Mouse (Mus musculus) midbrain, embryonic 15.5 days (tissue): ENCODE results near the gene Snx20. TPM values are rescaled to one million over a fixed set of nuclear protein-coding genes. Genes with fewer than 3 reads are reported as not detected.

Source experiments
- ATAC-seq: fragments of 200-750 bp; cut with Nextera tagmentation; replicated peaks from 2 replicates; pipeline ENCODE4 v1.8.0; 2017; ENCODE audit warnings: moderate TSS enrichment
- H3K27ac ChIP-seq: fragments of 300-500 bp; sonication (generic); 2 replicates; pipeline ENCODE4 v1.5.1; 2015; ENCODE audit warnings: mild to moderate bottlenecking, inconsistent platforms
- H3K27me3 ChIP-seq: fragments of 300-500 bp; sonication (generic); replicated peaks from 2 replicates; pipeline ENCODE4 v1.6.1; 2015; ENCODE audit warnings: inconsistent platforms
- H3K36me3 ChIP-seq: fragments of 300-500 bp; sonication (generic); replicated peaks from 2 replicates; pipeline ENCODE4 v1.6.1; 2015; ENCODE audit warnings: inconsistent platforms
- H3K4me1 ChIP-seq: fragments of 300-500 bp; sonication (generic); 2 replicates; pipeline ENCODE4 v1.6.1; 2015; ENCODE audit warnings: inconsistent platforms
- H3K4me2 ChIP-seq: fragments of 300-500 bp; sonication (generic); 2 replicates; pipeline ENCODE4 v1.6.1; 2015; ENCODE audit warnings: inconsistent platforms, mild to moderate bottlenecking, moderate library complexity
- H3K4me3 ChIP-seq: fragments of 300-500 bp; sonication (generic); 2 replicates; pipeline ENCODE4 v1.5.1; 2015; ENCODE audit warnings: mild to moderate bottlenecking, inconsistent platforms
- H3K9ac ChIP-seq: fragments of 300-500 bp; sonication (generic); 2 replicates; pipeline ENCODE4 v1.6.1; 2015; ENCODE audit warnings: mild to moderate bottlenecking, inconsistent platforms
- H3K9me3 ChIP-seq: fragments of 300-500 bp; sonication (generic); 2 replicates; pipeline ENCODE4 v1.6.1; 2016; ENCODE audit warnings: inconsistent platforms
- whole genome bisulfite sequencing: fragments of 180-500 bp; shearing (Covaris S2); methylation state at CpG from one replicate; pipeline ENCODE4 v1.1.7; 2015; ENCODE audit warnings: mixed read lengths; 5-methylcytosine and 5-hydroxymethylcytosine counted together
- polyA plus RNA-seq: library from polyadenylated mRNA; unstranded; fragments of >200 nt; fragmentation: Nextera tagmentation; extraction: Ambion mirVana; gene quantifications from 2 replicates; pipeline ENCODE4 v1.2.1, GENCODE M21; 2015

Snx20 gene
- polyA plus RNA-seq, 1 experiment from 2014 or later = 1.1 TPM

- Histone ChIP-seq H3K4me1 (no peaks in the 10 kb centered on the region; the same call in 1 of the 2 replicates), H3K4me3 (no peak overlapping the region), H3K9ac (no peak overlapping the region), H3K27ac (no peak overlapping the region), H3K27me3 (peaks cover 15% of the 10 kb centered on the region), H3K9me3 (no peaks in the 10 kb centered on the region), H3K4me2 (no peak overlapping the region), H3K36me3 (no peaks in the 10 kb centered on the region)
- no peak for ATAC-seq
- WGBS = 87% methylated on average over 5 of the region's 5 CpGs
Observed at GRCm38 (mm10) chr8:88618612-88619011, 17.3 kb downstream of the Snx20 start.

- WGBS = 61% methylated on average over 5 of the region's 5 CpGs
- ATAC-seq = no peak
- no peak overlapping the region; the same call in 1 of the 2 replicates for H3K9ac ChIP-seq
Observed at GRCm38 (mm10) chr8:88614981-88615380, 20.9 kb downstream of the Snx20 start.

GRCm38 (mm10) chr8:88610271-88610670 is 25.7 kb downstream of the Snx20 start:
- Histone ChIP-seq H3K4me2 (no peak overlapping the region), H3K36me3 (no peaks in the 10 kb centered on the region), H3K9ac (no peak overlapping the region), H3K9me3 (no peaks in the 10 kb centered on the region), H3K4me1 (peaks cover 6% of the 10 kb centered on the region), H3K27me3 (0 out of 2 replicates have a peak, but pooled peaks cover 2% of the 10 kb centered on the region), H3K27ac (no peak overlapping the region), H3K4me3 (no peak overlapping the region)
- no peak for ATAC-seq
- 66% methylated on average over 6 of the region's 6 CpGs for WGBS

More at GRCm38 (mm10) chr8:88614981-88615380, 20.9 kb downstream of the Snx20 start:
- no peak overlapping the region for H3K4me2 ChIP-seq
- 0 out of 2 replicates have a peak, but pooled peaks cover 4% of the 10 kb centered on the region for H3K27me3 ChIP-seq
- H3K4me3 ChIP-seq = no peak overlapping the region
- H3K36me3 ChIP-seq = no peaks in the 10 kb centered on the region
- H3K4me1 ChIP-seq = no peaks in the 10 kb centered on the region
- H3K27ac ChIP-seq = no peak overlapping the region
- no peaks in the 10 kb centered on the region for H3K9me3 ChIP-seq

- ATAC-seq = no peak
- WGBS = 80% methylated on average over 8 of the region's 8 CpGs
- H3K4me1 ChIP-seq = peaks cover 18% of the 10 kb centered on the region
Observed at GRCm38 (mm10) chr8:88609036-88609435, 26.9 kb downstream of the Snx20 start.

GRCm38 (mm10) chr8:88605361-88606040 is 30.4 kb downstream of the Snx20 start:
- Histone ChIP-seq H3K9ac (no peak overlapping the region), H3K27ac (no peak overlapping the region), H3K4me3 (no peak overlapping the region), H3K4me2 (no peak overlapping the region), H3K36me3 (no peaks in the 10 kb centered on the region), H3K4me1 (peaks cover 29% of the 10 kb centered on the region), H3K27me3 (0 out of 2 replicates have a peak, but pooled peaks cover 2% of the 10 kb centered on the region), H3K9me3 (no peaks in the 10 kb centered on the region)
- no peak for ATAC-seq
- WGBS = 34% methylated on average over 13 of the region's 13 CpGs

More at GRCm38 (mm10) chr8:88609036-88609435, 26.9 kb downstream of the Snx20 start:
- no peak overlapping the region for H3K9ac ChIP-seq
- H3K27me3 ChIP-seq = 0 out of 2 replicates have a peak, but pooled peaks cover 2% of the 10 kb centered on the region
- H3K27ac ChIP-seq = no peak overlapping the region
- no peak overlapping the region for H3K4me2 ChIP-seq
- no peak overlapping the region for H3K4me3 ChIP-seq
- no peaks in the 10 kb centered on the region for H3K9me3 ChIP-seq
- no peaks in the 10 kb centered on the region for H3K36me3 ChIP-seq

- ATAC-seq = peak; percentile 92
- Histone ChIP-seq H3K4me1 (peaks cover 29% of the 10 kb centered on the region), H3K9ac (no peak overlapping the region), H3K4me2 (peak overlapping the region; percentile 54), H3K27me3 (no peaks in the 10 kb centered on the region), H3K36me3 (no peaks in the 10 kb centered on the region), H3K9me3 (no peaks in the 10 kb centered on the region), H3K4me3 (peak overlapping the region; percentile 29), H3K27ac (peak overlapping the region; percentile 55)
- WGBS = 3% methylated on average over 20 of the region's 20 CpGs
Observed at GRCm38 (mm10) chr8:88604065-88605038, 31.6 kb downstream of the Snx20 start.

GRCm38 (mm10) chr8:88603446-88603989 is 32.4 kb downstream of the Snx20 start:
- Histone ChIP-seq H3K27ac (peak overlapping the region; percentile 55), H3K27me3 (no peaks in the 10 kb centered on the region), H3K9me3 (no peaks in the 10 kb centered on the region), H3K36me3 (no peaks in the 10 kb centered on the region), H3K4me1 (peaks cover 29% of the 10 kb centered on the region), H3K4me3 (peak overlapping the region; percentile 29), H3K9ac (no peak overlapping the region; the same call in 1 of the 2 replicates), H3K4me2 (peak overlapping the region; percentile 54)
- WGBS = 2% methylated on average over 10 of the region's 10 CpGs
- ATAC-seq = peak; percentile 35

- H3K4me1 ChIP-seq = peaks cover 15% of the 10 kb centered on the region
- 85% methylated on average over 7 of the region's 7 CpGs for WGBS
- no peaks in the 10 kb centered on the region for H3K36me3 ChIP-seq
- H3K4me3 ChIP-seq = no peak overlapping the region
- no peak overlapping the region for H3K9ac ChIP-seq
- no peak overlapping the region for H3K27ac ChIP-seq
- no peak overlapping the region for H3K4me2 ChIP-seq
- no peaks in the 10 kb centered on the region for H3K27me3 ChIP-seq
- no peaks in the 10 kb centered on the region for H3K9me3 ChIP-seq
- no peak for ATAC-seq
Observed at GRCm38 (mm10) chr8:88599491-88599890, 36.4 kb downstream of the Snx20 start.

GRCm38 (mm10) chr8:88598578-88598977 is 37.4 kb downstream of the Snx20 start:
- no peak for ATAC-seq
- H3K4me3 ChIP-seq = no peak overlapping the region
- no peak overlapping the region for H3K4me2 ChIP-seq
- no peak overlapping the region for H3K27ac ChIP-seq
- H3K9ac ChIP-seq = no peak overlapping the region
- WGBS = 61% methylated on average over 5 of the region's 5 CpGs
- no peaks in the 10 kb centered on the region for H3K9me3 ChIP-seq
- peaks cover 6% of the 10 kb centered on the region for H3K4me1 ChIP-seq
- H3K27me3 ChIP-seq = no peaks in the 10 kb centered on the region
- no peaks in the 10 kb centered on the region for H3K36me3 ChIP-seq

GRCm38 (mm10) chr8:88596042-88596441 is 39.9 kb downstream of the Snx20 start:
- H3K4me3 ChIP-seq = no peak overlapping the region
- no peaks in the 10 kb centered on the region for H3K27me3 ChIP-seq
- H3K4me1 ChIP-seq = no peaks in the 10 kb centered on the region; the same call in 1 of the 2 replicates
- no peaks in the 10 kb centered on the region for H3K36me3 ChIP-seq
- H3K9ac ChIP-seq = no peak overlapping the region
- no peaks in the 10 kb centered on the region for H3K9me3 ChIP-seq
- WGBS = 77% methylated on average over 12 of the region's 12 CpGs
- H3K4me2 ChIP-seq = no peak overlapping the region
- ATAC-seq = no peak
- no peak overlapping the region for H3K27ac ChIP-seq

GRCm38 (mm10) chr8:88593947-88594346 is 42.0 kb downstream of the Snx20 start:
- no peak overlapping the region for H3K4me2 ChIP-seq
- H3K9ac ChIP-seq = no peak overlapping the region
- ATAC-seq = no peak
- 100% methylated on average over 1 of the region's 1 CpGs for WGBS
- no peaks in the 10 kb centered on the region; the same call in 1 of the 2 replicates for H3K4me1 ChIP-seq
- H3K4me3 ChIP-seq = no peak overlapping the region
- H3K36me3 ChIP-seq = no peaks in the 10 kb centered on the region; the same call in 1 of the 2 replicates
- no peaks in the 10 kb centered on the region for H3K27me3 ChIP-seq
- H3K9me3 ChIP-seq = no peaks in the 10 kb centered on the region
- no peak overlapping the region for H3K27ac ChIP-seq

GRCm38 (mm10) chr8:88590226-88590625 is 45.7 kb downstream of the Snx20 start:
- Histone ChIP-seq H3K9ac (no peak overlapping the region), H3K4me1 (no peaks in the 10 kb centered on the region; the same call in 1 of the 2 replicates), H3K4me3 (no peak overlapping the region), H3K9me3 (no peaks in the 10 kb centered on the region), H3K36me3 (no peaks in the 10 kb centered on the region; the same call in 1 of the 2 replicates), H3K27ac (no peak overlapping the region), H3K27me3 (no peaks in the 10 kb centered on the region), H3K4me2 (no peak overlapping the region)
- no peak for ATAC-seq
- 79% methylated on average over 6 of the region's 6 CpGs for WGBS
